Mouse (Mus musculus): Measurements from ENCODE around the gene Gm8113.
"Not testable (repeated sequence)": the region's sequence is repeated elsewhere in the genome, so short reads cannot be mapped to it uniquely, and the experiment has no call there.

Gene Gm8113

DNA sequence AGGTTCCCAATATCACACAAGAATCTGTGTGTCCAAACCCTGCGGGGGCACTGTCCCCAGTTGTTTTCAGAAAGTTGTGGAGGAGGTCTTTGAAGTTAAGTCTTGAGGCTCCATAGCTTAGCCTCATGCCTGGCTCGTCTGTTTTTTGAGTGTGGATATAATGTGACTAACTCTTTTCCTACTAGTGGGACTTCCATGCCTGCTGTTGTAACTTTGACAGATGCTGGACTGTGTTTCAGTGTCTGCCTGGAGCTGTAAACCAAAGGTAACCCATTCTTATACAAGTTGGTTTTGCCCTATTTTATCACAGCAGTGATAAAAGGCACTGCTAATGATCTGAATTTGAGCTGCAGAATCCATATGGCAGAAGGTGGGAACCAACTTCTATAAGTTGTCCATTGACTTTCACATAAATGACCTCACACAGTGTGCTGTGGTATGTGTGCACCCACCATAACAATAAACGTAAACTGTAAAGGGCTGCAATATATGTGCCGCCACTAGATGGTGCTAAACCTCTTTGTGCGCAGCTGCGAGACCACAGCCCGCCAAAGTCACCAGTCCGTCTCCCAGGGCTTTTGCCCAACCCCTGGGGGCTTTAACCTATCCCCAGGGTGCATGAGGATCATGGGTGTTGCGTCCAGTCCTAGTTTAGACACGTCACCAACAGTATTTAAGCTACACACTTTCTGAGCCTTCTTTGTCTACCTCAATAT is at the start of gene Gm8113:
Gm8113 (plus strand) TSS at position 703 of the 716 bp plus-strand sequence.
- peak; percentile 3 to 13 for DNase-seq (ENCODE audit: low spot score in 2 of 2)

DNA sequence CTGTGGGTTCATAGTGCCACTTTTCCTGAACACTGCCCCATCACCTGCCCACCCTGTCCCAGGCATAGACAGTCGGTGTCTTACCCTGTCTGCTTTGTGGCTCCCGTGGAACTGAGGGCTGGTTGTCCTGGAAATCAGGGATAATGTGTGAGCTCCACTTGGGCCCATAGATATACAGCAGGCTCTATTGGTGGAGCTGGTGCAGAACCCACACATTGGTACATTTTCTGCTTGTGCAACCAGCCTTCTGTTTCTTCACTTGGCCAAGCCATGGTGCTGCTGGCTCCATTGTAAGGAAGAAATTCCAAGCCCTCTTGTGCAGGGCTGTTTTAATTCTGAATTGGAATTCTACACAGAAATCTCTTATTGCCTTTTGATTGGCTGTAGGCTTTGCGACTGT is 49.8 kb upstream of the Gm8113 start, which contains the start of gene Ear1:
Ear1 (minus strand) TSS at position 101 of the 400 bp plus-strand sequence.
- DNase-seq (ENCODE audit: low spot score in 2 of 2), result not testable (repeated sequence)

DNA sequence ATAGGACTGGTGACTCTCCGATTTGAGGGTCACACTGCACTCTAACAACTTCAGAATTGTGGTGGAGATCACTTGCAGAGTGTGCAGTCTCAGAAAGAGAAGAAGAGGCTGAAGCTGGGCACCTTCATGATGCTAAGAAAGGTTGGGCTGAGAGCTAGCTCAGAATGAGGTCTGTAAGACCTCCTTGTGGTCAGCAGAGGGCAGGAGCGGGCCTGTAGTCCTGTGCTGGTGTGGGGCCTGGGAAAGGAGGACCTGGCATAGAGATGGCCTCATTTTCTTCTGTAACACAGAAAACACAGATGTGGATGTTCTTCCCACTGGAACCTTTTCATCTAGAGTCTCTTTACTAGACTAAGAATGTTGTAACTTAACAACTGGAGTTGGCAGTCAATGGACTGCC is 47.4 kb upstream of the Gm8113 start:
- DNase-seq (ENCODE audit: low spot score in 2 of 2), result not testable (repeated sequence)

DNA sequence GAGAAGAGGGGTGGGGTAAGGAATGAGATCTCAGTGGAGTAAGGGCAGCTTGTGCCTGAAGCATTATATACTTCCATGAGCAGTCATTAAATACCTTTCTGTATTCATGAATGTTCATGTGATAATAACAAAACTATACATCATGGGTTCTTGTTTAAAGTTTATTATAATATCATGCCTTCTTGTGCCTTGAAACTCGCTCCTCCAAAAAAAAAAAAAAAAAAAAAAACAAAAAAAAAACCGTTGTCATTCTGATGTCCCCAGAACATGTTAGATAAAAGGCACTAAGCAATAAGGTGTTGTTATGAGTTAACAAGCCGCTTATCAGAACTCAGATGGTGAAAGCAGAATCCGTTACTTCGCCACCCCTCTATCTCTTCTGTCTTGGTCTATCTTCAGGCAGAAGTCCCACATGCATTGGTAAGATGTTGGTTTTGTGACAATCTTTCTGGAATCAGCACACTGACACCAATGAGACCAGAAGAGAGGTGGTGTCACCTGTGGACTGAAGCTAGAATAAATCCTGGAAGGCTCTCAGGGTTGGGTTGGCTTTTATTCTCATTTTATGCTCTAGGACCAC is 45.1 kb upstream of the Gm8113 start:
- not testable (repeated sequence) for DNase-seq (ENCODE audit: low spot score in 2 of 2)

DNA sequence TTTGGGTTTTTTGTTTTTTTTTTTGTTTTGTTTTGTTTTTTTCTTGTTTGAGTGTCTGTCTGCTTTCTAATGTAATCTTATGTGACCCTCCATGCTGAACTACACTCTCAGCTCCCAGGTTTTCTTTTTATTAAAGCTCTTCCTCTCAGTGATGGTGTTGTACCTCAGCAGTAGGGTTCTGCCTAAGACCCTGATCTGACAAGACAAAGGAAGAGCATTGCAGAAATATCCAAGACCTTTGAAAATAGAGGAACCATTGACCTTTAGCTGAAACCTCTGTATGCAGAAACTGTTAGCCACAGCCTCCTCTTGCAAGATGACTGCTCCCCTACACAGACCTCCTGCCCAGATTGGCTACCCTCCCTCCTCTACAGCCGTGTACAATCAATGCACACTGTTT is 39.0 kb upstream of the Gm8113 start:
- DNase-seq (ENCODE audit: low spot score in 2 of 2), result not testable (repeated sequence)

DNA sequence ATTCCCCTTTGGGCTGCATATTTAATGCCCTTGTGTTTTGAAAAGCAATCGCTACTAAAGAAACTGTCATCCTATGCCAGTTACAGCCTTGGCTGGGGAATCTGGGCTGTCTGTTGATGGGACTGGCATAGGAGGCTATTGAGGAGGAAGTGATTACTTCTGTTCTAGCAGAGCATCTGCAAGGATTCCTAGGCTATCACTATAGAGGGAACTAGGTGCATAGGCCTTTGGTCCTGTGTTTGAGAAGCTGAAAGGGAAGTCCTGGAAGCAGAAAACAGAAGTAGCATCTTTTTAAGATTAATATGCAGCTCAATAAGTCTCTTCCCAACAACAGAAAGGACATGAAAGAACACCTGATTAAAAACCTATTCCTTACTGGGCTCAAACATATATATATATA is 33.9 kb upstream of the Gm8113 start:
- DNase-seq (ENCODE audit: low spot score in 2 of 2), result not testable (repeated sequence)

DNA sequence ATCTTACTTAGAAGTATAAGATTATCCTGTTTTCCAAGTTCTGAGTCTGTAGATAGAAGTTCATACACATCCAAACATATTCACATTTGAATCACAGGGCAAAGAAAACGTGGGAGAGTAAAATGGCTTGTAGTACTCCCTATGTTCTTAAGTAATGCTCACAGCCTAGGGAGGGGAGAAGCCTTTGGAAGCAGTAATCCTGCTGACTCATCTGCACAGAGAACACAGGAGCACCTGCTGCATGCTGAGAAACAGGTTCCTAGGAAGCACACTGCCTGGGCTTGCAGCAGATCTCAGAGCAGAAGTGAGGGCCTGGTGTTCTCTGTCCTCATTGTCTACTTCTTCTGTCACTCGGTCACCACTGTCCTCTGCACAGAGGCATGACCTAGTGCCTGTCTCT is 29.8 kb upstream of the Gm8113 start:
- not testable (repeated sequence) for DNase-seq (ENCODE audit: low spot score in 2 of 2)

DNA sequence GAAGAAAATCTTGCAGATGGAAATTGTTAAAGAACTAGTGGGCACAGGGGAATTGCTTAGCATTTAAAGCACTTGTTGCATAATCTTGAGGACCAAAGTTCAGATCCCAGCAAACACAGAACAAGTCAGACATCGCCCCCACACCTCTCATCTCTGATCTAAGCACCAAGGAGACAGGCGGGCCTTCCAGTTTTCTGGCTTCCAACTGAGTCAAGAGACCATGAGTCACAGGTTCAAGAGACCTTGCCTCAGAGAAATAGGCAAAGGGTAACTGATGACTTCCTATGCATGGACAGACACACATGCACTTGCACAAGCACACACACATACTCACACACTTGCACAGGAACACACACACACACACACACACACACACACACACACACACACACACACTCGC is 26.6 kb upstream of the Gm8113 start:
- DNase-seq (ENCODE audit: low spot score in 2 of 2), result not testable (repeated sequence)

DNA sequence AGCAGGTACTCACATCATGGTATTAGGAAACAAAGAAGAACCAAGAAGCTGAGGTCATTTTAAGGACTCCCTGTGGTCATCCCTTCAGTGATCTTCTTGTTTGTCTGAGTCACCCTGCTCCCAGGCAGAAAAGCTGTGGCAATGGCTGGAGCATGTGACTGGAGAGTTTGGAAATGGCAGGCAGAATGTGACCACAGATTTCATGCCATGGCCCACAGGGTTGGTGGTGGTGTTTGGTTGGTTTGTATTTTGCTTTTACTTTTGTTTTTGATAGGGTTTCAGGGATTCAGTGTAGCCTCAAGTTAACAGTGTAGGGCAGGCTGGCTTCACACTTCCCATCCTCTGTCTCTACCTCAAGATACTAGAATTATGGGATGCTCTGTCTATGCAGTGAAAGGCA is 7.0 kb upstream of the Gm8113 start:
- not testable (repeated sequence) for DNase-seq (ENCODE audit: low spot score in 2 of 2)

DNA sequence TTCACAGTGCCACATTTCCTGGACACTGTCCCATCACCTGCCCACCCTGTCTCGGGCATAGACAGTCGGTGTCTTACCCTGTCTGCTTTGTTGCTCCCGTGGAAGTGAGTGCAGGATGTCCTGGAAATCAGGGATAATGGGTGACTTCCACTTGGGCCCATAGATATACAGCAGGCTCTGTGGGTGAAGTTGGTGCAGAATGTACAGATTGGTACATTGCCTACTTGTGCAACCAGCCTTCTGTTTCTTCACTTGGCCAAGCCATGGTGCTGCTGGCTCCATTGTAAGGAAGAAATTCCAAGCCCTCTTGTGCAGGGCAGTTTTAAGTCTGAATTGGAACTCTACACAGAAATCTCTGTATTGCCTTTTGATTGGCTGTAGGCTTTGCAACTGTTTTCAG is 1.7 kb upstream of the Gm8113 start, which contains the start of gene Ear10:
Ear10 (minus strand) TSS at position 101 of the 400 bp plus-strand sequence.
- DNase-seq (ENCODE audit: low spot score in 2 of 2), result not testable (repeated sequence)

DNA sequence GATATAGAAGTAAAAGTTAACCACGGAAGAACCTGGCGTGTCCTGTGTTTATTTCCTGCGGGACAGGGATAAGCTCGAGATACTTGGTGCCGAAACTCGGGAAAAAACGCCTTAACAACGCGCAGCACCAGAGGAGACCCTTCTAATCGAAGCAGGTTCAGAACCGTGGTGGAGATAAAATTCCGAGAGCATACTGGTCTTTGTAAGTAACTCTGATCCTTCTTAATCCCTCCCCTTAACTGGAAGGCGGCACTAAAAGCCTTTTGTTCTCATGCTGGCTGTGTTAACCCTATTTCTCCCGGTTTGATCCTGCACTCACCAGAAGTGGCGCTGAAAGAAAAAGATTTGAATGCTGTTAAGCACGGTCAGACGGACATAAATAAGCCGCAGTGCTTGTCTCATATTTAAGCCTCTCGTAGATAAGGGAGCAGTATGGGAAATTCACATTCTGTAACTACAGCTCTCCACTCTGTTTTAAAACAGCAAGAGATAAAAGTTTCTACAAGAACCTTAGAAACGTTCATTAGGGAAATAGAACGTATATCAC is 287 bp downstream of the Gm8113 start:
- DNase-seq (ENCODE audit: low spot score in 2 of 2), result not testable (repeated sequence)

DNA sequence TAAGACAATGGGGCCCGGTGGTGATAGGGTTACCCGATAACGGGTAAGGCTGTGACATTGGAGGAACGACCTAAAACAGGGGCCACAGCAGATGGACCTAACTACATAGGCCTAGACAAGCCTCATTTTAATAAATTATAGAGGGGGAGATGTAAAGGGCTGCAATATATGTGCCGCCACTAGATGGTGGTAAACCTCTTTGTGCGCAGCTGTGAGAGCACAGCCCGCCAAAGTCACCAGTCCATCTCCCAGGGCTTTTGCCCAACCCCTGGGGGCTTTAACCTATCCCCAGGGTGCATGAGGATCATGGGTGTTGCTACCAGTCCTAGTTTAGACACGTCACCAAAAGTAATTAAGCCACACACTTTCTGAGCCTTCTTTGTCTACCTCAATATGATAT is 7.8 kb downstream of the Gm8113 start:
- DNase-seq (ENCODE audit: low spot score in 2 of 2), result peak in 1 of 2 experiments; percentile 1

DNA sequence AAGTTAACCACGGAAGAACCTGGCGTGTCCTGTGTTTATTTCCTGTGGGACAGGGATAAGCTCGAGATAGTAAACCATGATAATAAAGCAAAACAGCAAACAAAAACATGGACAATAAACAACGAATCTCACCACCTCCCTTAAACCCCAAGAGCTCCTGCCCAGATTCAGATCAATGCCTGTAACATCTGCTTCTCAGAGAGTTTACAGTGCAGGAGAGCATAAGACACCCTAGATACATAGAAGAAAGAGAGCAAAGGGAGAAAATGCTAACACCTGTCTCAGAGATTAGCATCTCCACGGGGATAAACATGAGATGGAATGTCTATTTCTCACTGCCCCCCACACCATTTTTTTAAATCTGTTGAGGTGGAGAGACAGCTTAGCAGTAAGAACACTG is 8.2 kb downstream of the Gm8113 start:
- not testable (repeated sequence) for DNase-seq (ENCODE audit: low spot score in 2 of 2)

DNA sequence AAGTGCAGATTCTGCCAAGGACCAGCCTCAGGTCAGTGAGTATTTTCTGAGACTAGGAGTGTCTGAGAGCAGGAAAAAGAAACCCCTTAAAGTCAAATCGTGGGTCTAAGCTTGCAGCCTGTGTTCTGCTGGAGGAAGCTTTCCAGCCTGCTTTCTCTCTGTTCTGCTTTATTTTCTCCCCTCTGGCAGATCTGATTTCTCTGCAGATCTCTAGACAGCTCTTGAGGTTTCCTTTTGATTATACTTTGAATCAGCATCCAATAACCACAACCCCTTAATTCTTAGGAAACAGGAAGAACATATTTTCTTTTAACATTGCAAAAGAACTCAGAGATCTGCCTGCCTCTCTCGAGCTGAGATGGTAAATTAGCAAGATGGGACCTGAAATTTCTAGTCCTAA is 28.2 kb downstream of the Gm8113 start:
- not testable (repeated sequence) for DNase-seq (ENCODE audit: low spot score in 2 of 2)

DNA sequence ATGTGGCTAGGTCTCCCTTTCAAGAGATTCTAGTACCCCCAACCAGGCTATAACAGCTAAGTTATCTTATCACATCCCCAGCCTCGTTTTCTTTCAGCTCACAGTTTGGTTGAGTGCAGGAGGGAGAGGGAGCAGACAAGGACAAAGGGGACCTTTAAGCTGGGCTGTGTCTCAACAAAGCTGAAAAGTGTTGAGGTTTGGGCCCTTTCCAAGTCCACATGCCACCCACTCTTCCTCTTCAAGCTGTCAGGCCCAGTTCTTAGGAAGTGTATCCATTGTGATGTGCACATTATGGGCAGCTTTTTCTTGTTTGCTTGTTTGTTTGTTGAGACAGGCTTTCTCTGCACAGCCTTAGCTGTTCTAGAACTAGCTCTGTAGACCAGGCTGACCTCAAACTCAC is 29.9 kb downstream of the Gm8113 start:
- not testable (repeated sequence) for DNase-seq (ENCODE audit: low spot score in 2 of 2)

DNA sequence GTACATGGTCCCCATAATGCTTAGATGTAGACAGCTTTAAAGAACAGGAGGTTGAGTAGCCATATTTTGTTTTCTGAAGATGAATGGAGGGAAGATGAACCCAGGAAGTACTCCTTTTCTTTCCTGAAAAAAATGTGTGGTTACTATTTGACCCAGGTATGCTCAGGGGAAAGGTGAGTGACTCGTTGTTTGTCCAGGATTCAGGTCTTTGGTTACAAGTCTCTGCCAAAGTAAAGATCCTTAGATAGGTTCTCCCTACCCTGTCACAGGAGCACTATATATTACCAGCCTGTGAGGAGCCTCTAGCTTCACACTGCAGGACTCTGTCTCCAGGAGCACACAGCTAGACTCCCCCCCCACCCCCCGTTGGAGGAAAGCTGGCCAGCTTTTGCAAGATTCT is 31.6 kb downstream of the Gm8113 start, which contains the start of gene Ang5:
Ang5 (plus strand) TSS at position 301 of the 400 bp plus-strand sequence.
- not testable (repeated sequence) for DNase-seq (ENCODE audit: low spot score in 2 of 2)

All from right cerebral cortex, postnatal 36 days (tissue).